Mouse (Mus musculus): ENCODE measurements around the gene Tll2. TPM values are rescaled to one million over a fixed set of nuclear protein-coding genes. Genes with fewer than 3 reads are reported as not detected.

Gene Tll2
- polyA plus RNA-seq, 1 experiment from 2014 or later: 0.89 TPM

GRCm38 (mm10) chr19:41039110-41039509 is 167.5 kb downstream of the Tll2 start:
- no peaks in the 10 kb centered on the region for H3K4me1 ChIP-seq
- H3K9ac ChIP-seq: no peak overlapping the region
- H3K36me3 ChIP-seq (ENCODE audit: poor library complexity, severe bottlenecking): no peaks in the 10 kb centered on the region
- H3K4me3 ChIP-seq: no peak overlapping the region
- no peaks in the 10 kb centered on the region for H3K27me3 ChIP-seq
- no peaks in the 10 kb centered on the region for H3K9me3 ChIP-seq (replicated peaks)
- H3K27ac ChIP-seq: no peak overlapping the region
- no peak for ATAC-seq
- H3K4me2 ChIP-seq: no peak overlapping the region
- WGBS: 89% methylated on average over 7 of the region's 7 CpGs

GRCm38 (mm10) chr19:41035809-41036551 is 170.7 kb downstream of the Tll2 start:
- WGBS: 88% methylated on average over 4 of the region's 4 CpGs
- H3K9me3 ChIP-seq (replicated peaks): no peaks in the 10 kb centered on the region
- no peak for ATAC-seq

More at GRCm38 (mm10) chr19:41035809-41036551, 170.7 kb downstream of the Tll2 start:
- Histone ChIP-seq H3K4me1 (no peaks in the 10 kb centered on the region), H3K9ac (no peak overlapping the region), H3K4me2 (no peak overlapping the region), H3K4me3 (no peak overlapping the region), H3K36me3 (ENCODE audit: poor library complexity, severe bottlenecking) (no peaks in the 10 kb centered on the region), H3K27me3 (no peaks in the 10 kb centered on the region), H3K27ac (no peak overlapping the region)

Other genes starting within 250 kb of the Tll2 start
- gene Blnk, start 212.3 kb downstream of the Tll2 start, polyA plus RNA-seq (2015; fragmentation: Nextera tagmentation; extraction: Ambion mirVana): 0.22 and 0.26 TPM in 2 replicates
- gene Dntt, start 177.6 kb downstream of the Tll2 start, polyA plus RNA-seq (2015; fragmentation: Nextera tagmentation; extraction: Ambion mirVana): 0.10 TPM in 1 of 2 replicates, not detected in the other
- gene Opalin, start 129.7 kb downstream of the Tll2 start, polyA plus RNA-seq (2015; fragmentation: Nextera tagmentation; extraction: Ambion mirVana): not detected in 2 replicates
- gene Tm9sf3, start 57.2 kb upstream of the Tll2 start, polyA plus RNA-seq (2015; fragmentation: Nextera tagmentation; extraction: Ambion mirVana): 81.3 and 84.2 TPM in 2 replicates
- 0.99 and 1.1 TPM in 2 replicates for gene Pik3ap1, start 178.3 kb upstream of the Tll2 start, polyA plus RNA-seq (2015; fragmentation: Nextera tagmentation; extraction: Ambion mirVana)

Measured in forebrain, embryonic 13.5 days (tissue).